Mouse (Mus musculus) lung, postnatal 0 days (tissue): Measurements from ENCODE around the gene Akap12. TPM values are rescaled to one million over a fixed set of nuclear protein-coding genes. Genes with fewer than 3 reads are reported as not detected.

ENCODE experiments used
- ATAC-seq: fragments of 200-750 bp; cut with Nextera tagmentation; 2 replicates; pipeline ENCODE4 v1.8.0; 2017; ENCODE audit warnings: moderate library complexity
- DNase-seq: peaks from one replicate; pipeline ENCODE4 v3.0.0-alpha.2; 2016; ENCODE audit warnings: low spot score
- H3K27ac ChIP-seq: fragments of 300-500 bp; sonication (generic); 2 replicates; pipeline ENCODE4 v1.5.1; 2014; ENCODE audit warnings: antibody characterized with exemption, mild to moderate bottlenecking, low read length, mixed read lengths
- H3K27me3 ChIP-seq: fragments of 300-500 bp; sonication (generic); replicated peaks from 2 replicates; pipeline ENCODE4 v1.6.1; 2014; ENCODE audit warnings: low read length, mixed read lengths; ENCODE audit not compliant: insufficient read depth
- H3K36me3 ChIP-seq: fragments of 300-500 bp; sonication (generic); 2 replicates; pipeline ENCODE4 v1.6.1; 2014; ENCODE audit warnings: low read length, mixed read lengths; ENCODE audit not compliant: insufficient read depth
- H3K4me1 ChIP-seq: fragments of 300-500 bp; sonication (generic); 2 replicates; pipeline ENCODE4 v1.6.1; 2014; ENCODE audit warnings: antibody characterized with exemption, low read depth, low read length, mixed read lengths; ENCODE audit not compliant: insufficient read depth
- H3K4me2 ChIP-seq: fragments of 300-500 bp; sonication (generic); replicated peaks from 2 replicates; pipeline ENCODE4 v1.6.1; 2014; ENCODE audit warnings: low read depth, mild to moderate bottlenecking, low read length, moderate library complexity, mixed read lengths
- H3K4me3 ChIP-seq: fragments of 300-500 bp; sonication (generic); 2 replicates; pipeline ENCODE4 v1.5.1; 2014; ENCODE audit warnings: low read depth, low read length
- H3K9ac ChIP-seq: fragments of 300-500 bp; sonication (generic); replicated peaks from 2 replicates; pipeline ENCODE4 v1.6.1; 2014; ENCODE audit warnings: low read depth, mild to moderate bottlenecking
- H3K9me3 ChIP-seq: fragments of 300-500 bp; sonication (generic); 2 replicates; pipeline ENCODE4 v1.6.1; 2016; ENCODE audit warnings: low read length, mixed read lengths
- CTCF ChIP-seq: IDR thresholded peaks from 2 replicates; pipeline ENCODE4 v1.5.1; 2016; ENCODE audit warnings: antibody characterized with exemption, mild to moderate bottlenecking
- EP300 ChIP-seq: IDR thresholded peaks from 2 replicates; pipeline ENCODE4 v1.6.1; 2016; ENCODE audit warnings: antibody characterized with exemption, mild to moderate bottlenecking, control low read depth
- WGBS: fragments of 180-500 bp; shearing (Covaris S2); extraction: QIAGEN DNeasy Blood & Tissue Kit; methylation state at CpG from one replicate; pipeline ENCODE4 v1.1.7; 2014; 5-methylcytosine and 5-hydroxymethylcytosine counted together
- polyA plus RNA-seq: library from polyadenylated mRNA; unstranded; fragments of >200 nt; fragmentation: Nextera tagmentation; extraction: Ambion mirVana; gene quantifications from 2 replicates; pipeline ENCODE4 v1.2.1, GENCODE M21; 2015

The Akap12 gene
- polyA plus RNA-seq, 1 experiment from 2014 or later = 49.7 TPM

GRCm38 (mm10) chr10:4290561-4290960 lies 24.4 kb downstream of the Akap12 start:
- TF ChIP-seq EP300 (no peak), CTCF (no peak)
- 84% methylated on average over 6 of the region's 6 CpGs for WGBS
- no peaks in the 10 kb centered on the region for H3K9me3 ChIP-seq
- H3K27ac ChIP-seq = no peak overlapping the region
- H3K4me1 ChIP-seq = no peaks in the 10 kb centered on the region
- H3K4me2 ChIP-seq = no peak overlapping the region
- H3K27me3 ChIP-seq = no peaks in the 10 kb centered on the region
- H3K9ac ChIP-seq = no peak overlapping the region
- H3K4me3 ChIP-seq = no peak overlapping the region
- DNase-seq (no peak), ATAC-seq (no peak)
- no peaks in the 10 kb centered on the region for H3K36me3 ChIP-seq

DNA sequence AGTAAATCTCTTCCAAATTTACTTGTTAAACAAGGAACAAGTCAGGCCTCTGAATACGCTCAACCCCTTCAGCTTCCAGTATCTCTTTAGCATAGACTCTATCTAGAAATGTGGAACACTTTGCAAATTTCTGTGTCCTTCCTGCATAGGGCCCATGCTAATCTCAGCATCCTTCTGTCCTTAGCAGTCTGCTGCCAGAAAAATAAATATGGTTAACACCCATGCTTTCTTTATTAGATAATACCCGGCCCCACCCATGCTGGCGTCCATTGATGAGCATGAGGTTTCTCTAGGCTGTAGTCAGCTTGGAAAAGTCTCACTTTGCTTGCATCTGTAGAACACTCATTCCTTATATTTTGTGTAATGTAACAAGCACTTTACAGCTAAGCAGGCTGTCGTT lies 27.2 kb downstream of the Akap12 start:
- TF ChIP-seq EP300 = no peak
- TF ChIP-seq CTCF = no peak

GRCm38 (mm10) chr10:4303558-4303957 lies 37.4 kb downstream of the Akap12 start:
- no peaks in the 10 kb centered on the region for H3K36me3 ChIP-seq
- no peaks in the 10 kb centered on the region for H3K9me3 ChIP-seq
- ATAC-seq = no peak
- no peak overlapping the region for H3K4me3 ChIP-seq
- H3K27ac ChIP-seq = no peak overlapping the region
- H3K4me1 ChIP-seq = no peaks in the 10 kb centered on the region
- no peak for TF ChIP-seq EP300
- TF ChIP-seq CTCF = no peak
- H3K4me2 ChIP-seq = no peak overlapping the region
- no peak overlapping the region for H3K9ac ChIP-seq
- no peaks in the 10 kb centered on the region for H3K27me3 ChIP-seq
- DNase-seq = no peak
- 42% methylated on average over 5 of the region's 5 CpGs for WGBS

More for the DNA sequence above, 27.2 kb downstream of the Akap12 start:
- no peak overlapping the region for H3K27ac ChIP-seq
- no peak overlapping the region for H3K4me2 ChIP-seq
- no peak overlapping the region for H3K4me3 ChIP-seq
- no peak for ATAC-seq
- H3K9ac ChIP-seq = no peak overlapping the region
- 66% methylated on average over 4 of the region's 4 CpGs for WGBS
- no peak for DNase-seq
- H3K36me3 ChIP-seq = no peaks in the 10 kb centered on the region
- no peaks in the 10 kb centered on the region for H3K4me1 ChIP-seq
- no peaks in the 10 kb centered on the region for H3K27me3 ChIP-seq
- H3K9me3 ChIP-seq = no peaks in the 10 kb centered on the region

DNA sequence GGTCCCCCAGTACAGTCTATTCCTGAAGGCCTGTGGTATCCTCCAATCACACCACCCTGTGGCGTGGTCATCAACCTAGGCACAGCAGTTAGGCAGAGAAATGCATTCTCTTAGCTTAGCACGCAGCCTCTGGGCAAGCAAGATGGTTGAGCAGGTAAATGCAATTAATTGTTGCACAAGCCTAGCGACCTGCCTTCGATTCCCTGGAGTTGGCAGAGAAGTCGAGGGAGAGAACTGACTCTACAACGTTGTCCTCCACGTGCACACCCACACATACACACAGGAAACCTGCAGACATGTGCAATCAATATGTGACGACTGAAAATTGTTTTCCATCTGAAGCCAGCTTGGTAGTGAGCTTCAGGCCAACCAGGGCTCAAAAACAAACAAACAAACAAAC lies 57.7 kb downstream of the Akap12 start:
- no peak for DNase-seq
- WGBS = 73% methylated on average over 8 of the region's 8 CpGs

DNA sequence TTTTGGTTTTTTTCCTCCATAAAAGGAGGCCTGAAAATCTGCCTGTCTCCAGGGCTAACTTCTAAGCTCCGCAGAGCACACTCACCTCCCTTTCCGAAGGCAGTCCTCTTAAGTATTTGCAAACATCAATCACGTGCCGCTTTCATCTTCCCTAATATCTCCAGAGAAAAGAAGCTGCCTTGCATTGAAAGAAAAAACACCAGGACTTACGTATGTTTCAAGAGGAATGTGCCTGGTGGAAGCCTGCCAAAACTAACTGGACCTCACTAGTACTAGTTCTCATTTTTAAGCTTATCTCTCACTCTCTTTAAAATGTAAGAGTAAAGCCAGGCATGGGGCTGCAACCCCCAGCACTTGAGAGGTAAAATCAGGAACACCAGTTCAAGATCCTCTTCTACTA lies 59.4 kb downstream of the Akap12 start:
- H3K4me1 ChIP-seq = no peaks in the 10 kb centered on the region
- ATAC-seq (peak; percentile 85), DNase-seq (peak; percentile 66)
- H3K4me2 ChIP-seq = no peak overlapping the region
- H3K36me3 ChIP-seq = no peaks in the 10 kb centered on the region
- no peak overlapping the region for H3K4me3 ChIP-seq
- H3K9ac ChIP-seq = no peak overlapping the region; the same call in 1 of the 2 replicates
- H3K27ac ChIP-seq = 0 out of 2 replicates have a peak overlapping the region, but pooled peaks have one; percentile 21
- TF ChIP-seq EP300 = peak; percentile 31; the same call in 1 of the 2 replicates
- TF ChIP-seq CTCF = no peak
- no peaks in the 10 kb centered on the region for H3K27me3 ChIP-seq
- WGBS = 9% methylated on average over 5 of the region's 5 CpGs
- H3K9me3 ChIP-seq = peaks cover 3% of the 10 kb centered on the region; the same call in 1 of the 2 replicates

More for the DNA sequence above, 57.7 kb downstream of the Akap12 start:
- Histone ChIP-seq H3K9me3 (peaks cover 3% of the 10 kb centered on the region; the same call in 1 of the 2 replicates), H3K4me1 (no peaks in the 10 kb centered on the region), H3K9ac (no peak overlapping the region), H3K36me3 (no peaks in the 10 kb centered on the region), H3K27ac (no peak overlapping the region), H3K4me2 (no peak overlapping the region), H3K27me3 (no peaks in the 10 kb centered on the region), H3K4me3 (no peak overlapping the region)
- no peak for ATAC-seq
- TF ChIP-seq CTCF (no peak), EP300 (no peak)

GRCm38 (mm10) chr10:4327716-4328115 lies 61.5 kb downstream of the Akap12 start:
- H3K4me2 ChIP-seq = no peak overlapping the region
- DNase-seq (no peak), ATAC-seq (0 out of 2 replicates have a peak, but pooled peaks have one; percentile 33)
- no peak overlapping the region for H3K9ac ChIP-seq
- peaks cover 3% of the 10 kb centered on the region; the same call in 1 of the 2 replicates for H3K9me3 ChIP-seq
- H3K27ac ChIP-seq = no peak overlapping the region
- no peaks in the 10 kb centered on the region for H3K36me3 ChIP-seq
- 71% methylated on average over 1 of the region's 1 CpGs for WGBS
- no peaks in the 10 kb centered on the region for H3K4me1 ChIP-seq
- no peak overlapping the region for H3K4me3 ChIP-seq
- TF ChIP-seq EP300 = no peak
- no peak for TF ChIP-seq CTCF
- no peaks in the 10 kb centered on the region for H3K27me3 ChIP-seq
